Mouse (Mus musculus): Measurements from ENCODE around the gene Dhcr7.

Dhcr7 gene

GRCm38 (mm10) chr7:143822375-143823265 is at the start of gene Dhcr7, which contains the start of gene Nadsyn1:
Dhcr7 (plus strand) TSS chr7:143823145.
Nadsyn1 (minus strand) TSS chr7:143822849.
- under 1% methylated on average over 39 of the region's 40 CpGs for WGBS

- 51% methylated on average over 3 of the region's 3 CpGs for WGBS
Observed at GRCm38 (mm10) chr7:143776137-143776536, 46.8 kb upstream of the Dhcr7 start.

DNA sequence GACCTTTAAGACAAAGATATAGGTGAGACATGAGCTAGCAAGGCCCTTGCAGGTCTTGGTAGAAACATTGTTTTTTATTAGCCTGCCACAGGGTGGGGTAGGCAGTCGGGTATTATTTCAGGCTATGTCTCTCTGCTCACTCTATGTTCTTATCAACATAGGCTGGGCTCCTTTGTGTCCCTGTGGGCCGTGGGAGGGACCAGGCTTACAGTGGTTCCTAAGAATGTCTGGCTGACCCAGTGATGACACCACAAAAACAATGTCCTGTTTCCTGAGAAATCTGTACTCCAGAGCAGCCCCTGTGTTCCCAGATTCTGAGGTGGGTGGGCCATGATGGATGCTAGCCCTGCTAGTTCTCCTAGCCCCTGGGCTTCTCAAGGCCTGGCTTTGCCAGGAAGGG is 45.6 kb upstream of the Dhcr7 start:
- WGBS, result 67% methylated on average over 2 of the region's 2 CpGs

GRCm38 (mm10) chr7:143783378-143783995 is 39.5 kb upstream of the Dhcr7 start:
- WGBS, result 16% methylated on average over 6 of the region's 6 CpGs

DNA sequence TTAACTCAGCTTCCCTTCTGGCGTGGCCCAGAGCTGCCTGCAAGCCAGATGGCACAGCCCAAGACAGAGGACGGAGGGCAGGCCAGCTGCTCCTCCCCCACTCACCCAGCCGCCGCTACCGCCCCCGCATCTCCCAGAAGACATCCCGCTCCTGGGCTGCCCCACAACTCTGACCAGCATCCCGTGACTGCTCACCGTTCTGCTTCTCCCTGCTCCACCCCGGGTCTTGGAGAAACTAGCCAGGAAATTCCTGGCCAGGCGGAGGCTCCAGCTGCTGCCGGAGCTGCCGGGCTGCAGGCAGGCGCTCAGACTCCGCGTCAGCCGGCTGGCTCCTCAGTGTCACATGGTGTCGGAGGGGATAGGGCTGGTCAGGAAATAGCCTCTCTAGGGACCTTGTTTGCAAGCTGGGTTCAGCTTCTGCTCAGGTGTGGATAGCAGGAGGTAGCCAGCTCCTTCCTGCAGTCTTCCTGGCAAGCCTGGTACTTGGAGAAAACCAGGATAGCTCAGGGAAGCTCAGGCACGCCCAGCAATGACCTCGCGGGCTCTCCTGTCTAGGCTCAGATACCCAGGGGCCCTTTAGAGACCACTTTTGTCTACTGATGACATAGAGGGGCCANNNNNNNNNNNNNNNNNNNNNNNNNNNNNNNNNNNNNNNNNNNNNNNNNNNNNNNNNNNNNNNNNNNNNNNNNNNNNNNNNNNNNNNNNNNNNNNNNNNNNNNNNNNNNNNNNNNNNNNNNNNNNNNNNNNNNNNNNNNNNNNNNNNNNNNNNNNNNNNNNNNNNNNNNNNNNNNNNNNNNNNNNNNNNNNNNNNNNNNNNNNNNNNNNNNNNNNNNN is 38.7 kb upstream of the Dhcr7 start, which contains the start of gene Mrgpre:
TSS of gene Mrgpre (minus strand) at position 505 of the 834 bp plus-strand sequence.
- 4% methylated on average over 21 of the region's 21 CpGs for WGBS

- WGBS, result 65% methylated on average over 6 of the region's 6 CpGs
Observed at GRCm38 (mm10) chr7:143792336-143792985, 30.5 kb upstream of the Dhcr7 start.

- 61% methylated on average over 4 of the region's 4 CpGs for WGBS
Observed at GRCm38 (mm10) chr7:143793121-143793520, 29.8 kb upstream of the Dhcr7 start.

- 94% methylated on average over 4 of the region's 4 CpGs for WGBS
Observed at GRCm38 (mm10) chr7:143798783-143799182, 24.2 kb upstream of the Dhcr7 start.

- WGBS, result 91% methylated on average over 1 of the region's 1 CpGs
Observed at GRCm38 (mm10) chr7:143800770-143801169, 22.2 kb upstream of the Dhcr7 start.

DNA sequence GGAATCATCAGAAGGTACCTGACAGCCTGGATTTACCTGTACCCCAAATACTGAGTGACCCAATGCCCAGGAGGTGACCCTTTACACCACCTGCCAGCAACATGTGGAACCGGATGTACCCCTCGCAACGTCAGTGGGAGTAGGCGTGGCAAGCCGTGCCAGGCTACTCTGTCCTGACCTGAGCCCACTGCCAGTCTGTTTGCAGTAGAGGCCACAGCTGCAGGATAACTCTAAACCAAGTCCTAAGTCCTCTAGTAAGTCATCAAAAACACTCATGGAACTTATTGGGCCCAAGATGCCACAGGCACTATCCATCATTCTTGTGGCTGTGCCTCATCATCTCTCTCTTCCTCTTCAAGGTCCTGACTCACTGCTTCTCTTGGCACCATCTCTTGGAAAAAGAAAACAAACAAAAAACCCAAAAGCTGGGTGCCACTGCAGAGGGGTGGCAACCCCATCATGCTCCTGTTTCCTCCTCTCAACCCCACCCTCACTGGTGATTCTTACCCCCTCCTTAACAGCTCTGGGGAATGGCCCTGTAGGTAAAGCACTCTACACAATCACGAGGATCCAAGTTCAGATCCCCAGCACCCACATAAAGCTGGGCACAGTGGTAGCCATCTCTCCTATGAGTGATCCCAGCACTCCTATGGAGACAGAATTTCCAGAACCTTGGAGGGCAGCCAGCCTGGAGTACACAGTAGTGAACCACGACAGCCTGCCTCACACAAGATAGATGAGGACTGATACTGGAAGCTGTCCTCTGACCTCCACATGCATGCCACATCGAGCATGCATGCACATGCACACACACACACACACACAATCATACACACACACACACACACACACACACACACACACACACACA is 21.5 kb upstream of the Dhcr7 start:
- WGBS, result 89% methylated on average over 8 of the region's 8 CpGs

DNA sequence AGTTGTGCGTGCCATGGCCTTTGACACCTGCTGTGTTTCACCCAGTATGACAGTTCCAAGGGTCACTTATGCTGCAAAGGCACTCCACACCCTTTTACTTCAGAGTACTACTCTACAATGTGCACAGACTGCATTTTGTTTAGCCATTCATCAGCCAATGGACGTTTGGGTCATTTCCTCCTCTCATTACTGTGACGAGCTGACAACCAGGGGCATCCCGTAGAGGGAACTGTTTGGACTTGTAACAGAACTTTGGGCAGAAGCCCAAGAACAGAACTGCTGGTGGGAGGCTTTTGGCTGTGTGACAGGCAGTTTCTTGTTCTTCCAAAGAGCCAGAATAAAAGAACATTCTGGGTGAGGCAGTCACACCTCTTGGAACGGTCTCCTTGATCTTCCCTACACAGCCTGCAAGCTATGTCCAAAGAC is 17.7 kb upstream of the Dhcr7 start:
- WGBS, result 35% methylated on average over 5 of the region's 5 CpGs

DNA sequence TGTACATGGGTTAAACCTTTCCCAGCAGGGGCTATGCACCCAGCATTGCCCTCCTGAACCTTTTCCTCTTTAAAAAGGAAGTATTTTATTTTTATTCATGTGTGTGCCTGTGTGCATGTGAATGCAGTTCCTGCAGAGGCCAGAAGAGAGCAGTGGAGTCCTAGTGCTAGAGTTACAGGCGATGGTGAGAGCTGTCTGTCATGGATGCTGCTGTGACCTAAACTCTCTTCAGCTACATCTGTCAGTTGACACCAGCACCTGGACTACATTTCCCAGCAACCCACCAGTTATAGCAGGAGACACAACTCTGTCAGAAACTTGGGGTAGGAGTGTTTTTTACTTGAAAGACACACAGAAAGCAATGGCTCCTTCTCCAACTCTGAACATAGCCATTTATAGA is 14.0 kb upstream of the Dhcr7 start:
- 92% methylated on average over 1 of the region's 1 CpGs for WGBS

DNA sequence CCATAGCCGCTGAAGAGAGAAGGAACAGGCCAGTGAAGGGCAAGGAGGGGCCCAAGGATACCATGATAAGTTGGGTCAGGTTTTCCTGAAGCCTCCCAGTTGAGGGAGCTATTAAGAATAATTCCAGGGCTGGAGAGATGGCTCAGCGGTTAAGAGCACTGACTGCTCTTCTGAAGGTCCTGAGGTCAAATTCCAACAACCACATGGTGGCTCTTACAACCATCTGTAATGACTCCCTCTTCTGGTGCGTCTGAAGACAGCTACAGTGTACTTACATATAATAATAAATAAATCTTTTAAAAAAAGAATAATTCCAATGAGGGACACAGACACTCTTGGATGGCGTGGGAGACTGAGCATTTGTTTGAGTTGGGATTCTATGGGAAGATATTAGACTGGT is 3.7 kb upstream of the Dhcr7 start:
- 89% methylated on average over 4 of the region's 4 CpGs for WGBS

GRCm38 (mm10) chr7:143821241-143821640 is 1.7 kb upstream of the Dhcr7 start:
- 94% methylated on average over 2 of the region's 2 CpGs for WGBS

GRCm38 (mm10) chr7:143823266-143823605 is 291 bp downstream of the Dhcr7 start:
- WGBS, result 75% methylated on average over 4 of the region's 4 CpGs

DNA sequence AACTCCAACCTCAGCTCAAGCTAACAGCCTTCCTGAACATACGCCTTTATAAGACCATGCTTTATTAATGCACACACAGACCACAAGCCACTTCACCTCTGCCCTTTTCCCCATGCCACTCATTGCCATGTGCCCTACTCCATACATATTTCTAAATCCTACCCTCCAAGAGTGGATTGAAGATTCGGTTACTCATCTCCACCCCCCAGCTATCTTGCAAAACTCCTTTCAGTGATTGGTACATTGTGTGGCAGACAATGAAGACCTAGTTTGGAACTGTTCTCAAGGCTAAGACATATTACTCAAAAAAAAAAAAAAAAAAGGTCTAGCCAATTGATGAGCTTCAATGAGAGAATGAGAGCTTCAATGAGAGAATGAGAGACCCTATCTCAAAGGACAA is 4.0 kb downstream of the Dhcr7 start:
- whole genome bisulfite sequencing, result 94% methylated on average over 2 of the region's 2 CpGs

DNA sequence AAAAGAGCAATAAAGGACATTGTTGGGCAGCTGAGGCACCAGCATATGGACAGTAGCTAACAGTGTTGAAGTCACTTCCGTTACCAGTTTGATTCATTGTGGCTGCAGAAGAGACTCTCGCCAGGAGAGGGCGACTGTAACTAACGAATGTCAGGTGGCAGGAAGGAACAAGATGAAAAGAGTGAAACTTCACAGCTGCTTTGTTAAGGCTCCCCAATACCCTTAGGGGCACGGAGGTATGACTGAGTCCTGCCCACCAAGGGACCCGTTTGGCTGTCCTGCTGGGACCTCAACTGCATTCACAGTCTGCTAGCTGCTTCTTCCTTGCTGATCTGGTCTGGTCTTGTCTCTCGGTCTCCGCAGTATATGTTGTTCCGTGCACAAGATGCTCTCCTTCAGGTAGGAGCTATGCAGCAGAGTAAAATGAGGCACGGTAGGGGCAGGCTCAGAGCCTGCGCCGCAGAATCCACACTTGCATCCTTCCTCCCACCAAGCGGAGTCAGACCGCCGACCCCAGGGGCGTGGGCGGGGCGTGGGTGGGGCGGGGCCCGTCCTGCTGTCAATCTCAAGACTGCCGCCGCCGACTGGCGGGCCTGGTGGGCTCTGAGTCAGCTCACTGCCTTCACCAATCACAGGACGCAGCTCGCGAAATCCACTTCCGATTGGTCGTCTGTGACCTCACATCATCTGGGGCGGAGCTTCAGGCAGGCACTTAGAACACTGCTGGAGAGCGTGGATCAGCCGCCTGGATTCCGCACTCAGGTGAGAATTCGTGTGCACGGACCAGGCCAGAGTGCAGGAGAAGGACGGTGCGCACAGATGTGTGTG is 6.8 kb downstream of the Dhcr7 start:
- WGBS, result under 1% methylated on average over 36 of the region's 37 CpGs

DNA sequence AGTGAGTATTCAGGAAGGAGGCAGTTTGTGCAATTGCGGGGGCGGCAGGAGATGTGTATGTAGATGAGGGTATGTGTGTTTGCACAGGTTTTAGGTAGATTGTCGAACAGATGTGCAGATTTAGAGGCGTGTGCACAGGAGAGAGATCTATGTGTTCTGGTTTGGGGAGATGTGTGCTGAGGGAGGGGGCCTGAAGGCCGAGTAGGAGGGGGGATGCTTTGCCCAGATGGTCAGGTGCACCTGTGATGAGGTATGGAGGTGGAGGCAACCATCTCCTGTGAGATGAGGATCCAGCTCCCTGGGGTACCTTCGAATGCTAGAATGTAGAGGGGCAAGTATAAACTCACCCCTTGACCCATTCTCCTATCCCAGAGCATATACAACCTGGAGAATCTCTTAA is 7.5 kb downstream of the Dhcr7 start:
- 6% methylated on average over 6 of the region's 6 CpGs for WGBS

DNA sequence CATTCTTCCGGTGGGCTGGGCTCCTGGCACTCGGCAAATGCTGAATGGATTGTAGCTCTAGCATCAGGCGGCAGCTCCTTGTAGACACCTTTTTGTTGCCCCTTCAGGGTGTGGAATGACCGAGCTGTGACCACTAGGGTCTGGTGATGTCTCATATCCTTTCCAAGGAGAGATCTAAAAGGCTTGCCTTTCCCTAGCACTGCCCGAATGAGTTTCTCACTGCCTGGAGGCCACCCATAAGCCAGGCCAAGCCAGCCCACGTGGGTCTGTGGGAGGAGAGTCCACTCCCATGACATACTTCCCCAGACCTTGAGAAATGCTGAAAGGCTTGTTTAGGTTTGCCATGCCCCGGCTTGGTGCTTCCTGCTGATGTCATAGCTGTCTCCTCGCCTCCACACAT is 9.3 kb downstream of the Dhcr7 start:
- 53% methylated on average over 8 of the region's 8 CpGs for WGBS

- 96% methylated on average over 2 of the region's 2 CpGs for WGBS
Observed at GRCm38 (mm10) chr7:143832611-143833010, 9.7 kb downstream of the Dhcr7 start.

Data from cerebral cortex, adult 2 months (tissue).